8 mouse cellular contexts compared by ENCODE assay signal in genomic region chr2:166786353-166787004, GRCm38 (mm10). TPM values are rescaled to one million over a fixed set of nuclear protein-coding genes. Genes with fewer than 3 reads are reported as not detected.
DNase-seq lines count a peak whose midpoint lies in the region; ATAC-seq and TF ChIP-seq lines count a peak whose summit lies in the region.

No protein-coding gene starts in this region.

- H3K4me2 ChIP-seq in forebrain, embryonic 13.5 days, result peak overlapping the region; percentile 85
- H3K4me2 ChIP-seq in liver, embryonic 15.5 days, result peak overlapping the region; percentile 98
- H3K4me2 ChIP-seq in neural tube, embryonic 12.5 days (replicated peaks), result peak overlapping the region; percentile 79
- H3K4me2 ChIP-seq in stomach, postnatal 0 days (replicated peaks; ENCODE audit: low read depth), result peak overlapping the region; percentile 82

- ATAC-seq in cerebellum, adult (ENCODE audit: insufficient number of reproducible peaks, low FRiP score, low TSS enrichment), result peak; percentile 96
- ATAC-seq in forebrain, embryonic 13.5 days, result peak; percentile 98
- ATAC-seq in liver, embryonic 15.5 days (ENCODE audit: insufficient read depth), result peak; percentile 93
- ATAC-seq in neural tube, embryonic 12.5 days (ENCODE audit: low FRiP score, low read depth), result peak; percentile 97
- peak; percentile 95 for ATAC-seq in stomach, postnatal 0 days (ENCODE audit: low FRiP score, low TSS enrichment)

- peak; percentile 97 for DNase-seq in ES-CJ7 (ENCODE audit: low read depth, low spot score)
- peak; percentile 91 for DNase-seq in heart, postnatal 10 days
- DNase-seq in kidney, postnatal 4 days, result peak; percentile 93 to 96
- peak; percentile 89 for DNase-seq in stomach, postnatal 0 days (ENCODE audit: low spot score)

- H3K36me3 ChIP-seq in forebrain, embryonic 13.5 days (ENCODE audit: poor library complexity, severe bottlenecking), result no peaks in the 10 kb centered on the region
- no peaks in the 10 kb centered on the region for H3K36me3 ChIP-seq in liver, embryonic 15.5 days (replicated peaks)
- no peaks in the 10 kb centered on the region for H3K36me3 ChIP-seq in neural tube, embryonic 12.5 days
- H3K36me3 ChIP-seq in stomach, postnatal 0 days (ENCODE audit: control insufficient read depth, insufficient read depth, low read length), result no peaks in the 10 kb centered on the region

- peak overlapping the region; percentile 79 for H3K9ac ChIP-seq in forebrain, embryonic 13.5 days
- peak overlapping the region; percentile 59 for H3K9ac ChIP-seq in liver, embryonic 15.5 days
- peak overlapping the region; percentile 69 for H3K9ac ChIP-seq in neural tube, embryonic 12.5 days
- H3K9ac ChIP-seq in stomach, postnatal 0 days (ENCODE audit: low read length), result peak overlapping the region; percentile 54

- no peak for TF ChIP-seq CTCF in stomach, postnatal 0 days (IDR thresholded peaks at IDR 0.05; ENCODE audit: low read depth)

- H3K4me1 ChIP-seq in forebrain, embryonic 13.5 days, result peaks cover 14% of the 10 kb centered on the region
- peaks cover 18% of the 10 kb centered on the region for H3K4me1 ChIP-seq in liver, embryonic 15.5 days (replicated peaks)
- peaks cover 10% of the 10 kb centered on the region; the same call in 1 of the 2 replicates for H3K4me1 ChIP-seq in neural tube, embryonic 12.5 days
- no peaks in the 10 kb centered on the region for H3K4me1 ChIP-seq in stomach, postnatal 0 days (replicated peaks; ENCODE audit: control insufficient read depth, insufficient read depth)

- no peaks in the 10 kb centered on the region for H3K9me3 ChIP-seq in forebrain, embryonic 13.5 days (replicated peaks)
- no peaks in the 10 kb centered on the region for H3K9me3 ChIP-seq in liver, embryonic 15.5 days (replicated peaks)
- H3K9me3 ChIP-seq in neural tube, embryonic 12.5 days, result no peaks in the 10 kb centered on the region
- no peaks in the 10 kb centered on the region for H3K9me3 ChIP-seq in stomach, postnatal 0 days (ENCODE audit: control insufficient read depth, low read length)

- H3K27ac ChIP-seq in forebrain, embryonic 13.5 days, result 0 out of 2 replicates have a peak overlapping the region, but pooled peaks have one; percentile 22
- 0 out of 2 replicates have a peak overlapping the region, but pooled peaks have one; percentile 45 for H3K27ac ChIP-seq in liver, embryonic 15.5 days (replicated peaks)
- H3K27ac ChIP-seq in neural tube, embryonic 12.5 days, result no peak overlapping the region
- H3K27ac ChIP-seq in stomach, postnatal 0 days (replicated peaks), result no peak overlapping the region

- intact Hi-C loops in heart, postnatal 10 days (cut with DNase I), result loop anchor here (10.0 kb wide), 1 partner anchor 702 kb away; no protein-coding TSS in a partner anchor

- peak overlapping the region; percentile 67 for H3K4me3 ChIP-seq in forebrain, embryonic 13.5 days
- peak overlapping the region; percentile 71 for H3K4me3 ChIP-seq in liver, embryonic 15.5 days (replicated peaks)
- H3K4me3 ChIP-seq in neural tube, embryonic 12.5 days, result peak overlapping the region; percentile 59
- H3K4me3 ChIP-seq in stomach, postnatal 0 days (ENCODE audit: low read depth, low read length), result peak overlapping the region; percentile 48

- no peak for TF ChIP-seq EP300 in stomach, postnatal 0 days (optimal IDR thresholded peaks at IDR 0.05)

- no peaks in the 10 kb centered on the region for H3K27me3 ChIP-seq in forebrain, embryonic 13.5 days
- peaks cover 16% of the 10 kb centered on the region for H3K27me3 ChIP-seq in liver, embryonic 15.5 days
- no peaks in the 10 kb centered on the region for H3K27me3 ChIP-seq in neural tube, embryonic 12.5 days (replicated peaks)
- H3K27me3 ChIP-seq in stomach, postnatal 0 days (ENCODE audit: control insufficient read depth, insufficient read depth, low read length), result no peaks in the 10 kb centered on the region

- WGBS in forebrain, embryonic 13.5 days, result under 1% methylated on average over 35 of the region's 35 CpGs
- WGBS in liver, embryonic 15.5 days (ENCODE audit: insufficient replicate concordance), result under 1% methylated on average over 35 of the region's 35 CpGs
- WGBS in neural tube, embryonic 12.5 days, result 1% methylated on average over 35 of the region's 35 CpGs
- under 1% methylated on average over 35 of the region's 35 CpGs for WGBS in stomach, postnatal 0 days

RNA-seq across cellular contexts. Expression of gene Trp53rkb, which starts 5.9 kb away (rescaled TPM):
- polyA plus RNA-seq in forebrain, embryonic 13.5 days (2015; fragmentation: Nextera tagmentation; extraction: Ambion mirVana), result 6.7 and 10.9 TPM in 2 replicates
- 1 to 10 TPM; 3.0 to 3.2 TPM for total RNA-seq in heart, postnatal 10 days (2021)
- polyA plus RNA-seq in liver, embryonic 15.5 days (2015; fragmentation: Nextera tagmentation; extraction: Ambion mirVana), result 2.6 and 3.1 TPM in 2 replicates
- 12.0 and 13.2 TPM in 2 replicates for polyA plus RNA-seq in neural tube, embryonic 12.5 days (2016; fragmentation: Nextera tagmentation; extraction: Ambion mirVana)
- 3.8 and 4.8 TPM in 2 replicates for polyA plus RNA-seq in stomach, postnatal 0 days (2015; fragmentation: Nextera tagmentation; extraction: Ambion mirVana)

RNA-seq across cellular contexts. Expression of gene Arfgef2, which starts 18.9 kb away (rescaled TPM):
- 2.0 and 2.5 TPM in 2 replicates for polyA plus RNA-seq in forebrain, embryonic 13.5 days (2015; fragmentation: Nextera tagmentation; extraction: Ambion mirVana)
- 10 to 100 TPM; 40.1 to 43.4 TPM for total RNA-seq in heart, postnatal 10 days (2021)
- 4.0 and 4.2 TPM in 2 replicates for polyA plus RNA-seq in liver, embryonic 15.5 days (2015; fragmentation: Nextera tagmentation; extraction: Ambion mirVana)
- 5.4 and 5.7 TPM in 2 replicates for polyA plus RNA-seq in neural tube, embryonic 12.5 days (2016; fragmentation: Nextera tagmentation; extraction: Ambion mirVana)
- polyA plus RNA-seq in stomach, postnatal 0 days (2015; fragmentation: Nextera tagmentation; extraction: Ambion mirVana), result 3.1 and 3.9 TPM in 2 replicates

Comparison
In these comparisons a context has a peak if more than half of its experiments do, and no peak if none do; other contexts are left out.
1. H3K27ac ChIP-seq: peak in forebrain, embryonic 13.5 days (single experiment) and liver, embryonic 15.5 days (single experiment); none in neural tube, embryonic 12.5 days (single experiment) and stomach, postnatal 0 days (single experiment).
2. Peak in every context shown above with its lines, with median percentiles within 50 percentile points of each other: DNase-seq, ATAC-seq, H3K4me2 ChIP-seq, H3K4me3 ChIP-seq and H3K9ac ChIP-seq.